Mouse (Mus musculus): ENCODE measurements around the gene Coil. TPM values are rescaled to one million over a fixed set of nuclear protein-coding genes. Genes with fewer than 3 reads are reported as not detected.
A peak's percentile ranks its signal among the peaks of the same experiment; 100 is the strongest.

Coil gene
- 10 to 100 TPM; 17.5 to 19.4 TPM for total RNA-seq (2021)

GRCm38 (mm10) chr11:88970202-88970732 lies at the start of gene Coil:
Gene Coil, plus strand, starts transcription at chr11:88970252.
- no peak for DNase-seq

- no peak for DNase-seq
Observed at GRCm38 (mm10) chr11:88926566-88926965, 43.5 kb upstream of the Coil start.

GRCm38 (mm10) chr11:88931692-88932530 lies 38.1 kb upstream of the Coil start:
- DNase-seq: no peak

- no peak for DNase-seq
Observed at GRCm38 (mm10) chr11:88933030-88933429, 37.0 kb upstream of the Coil start.

- DNase-seq: no peak
Observed at GRCm38 (mm10) chr11:88934089-88935000, 35.7 kb upstream of the Coil start.

- no peak for DNase-seq
Observed at GRCm38 (mm10) chr11:88937886-88938285, 32.2 kb upstream of the Coil start.

GRCm38 (mm10) chr11:88938770-88939169 lies 31.3 kb upstream of the Coil start:
- DNase-seq: no peak

- peak in 1 of 2 experiments; percentile 13 for DNase-seq
Observed at GRCm38 (mm10) chr11:88939634-88940033, 30.4 kb upstream of the Coil start.

GRCm38 (mm10) chr11:88941489-88941888 lies 28.6 kb upstream of the Coil start:
- no peak for DNase-seq

- no peak for DNase-seq
Observed at GRCm38 (mm10) chr11:88945971-88946585, 24.0 kb upstream of the Coil start.

GRCm38 (mm10) chr11:88948896-88949295 lies 21.2 kb upstream of the Coil start:
- no peak for DNase-seq

GRCm38 (mm10) chr11:88949802-88950639 lies 20.0 kb upstream of the Coil start:
- DNase-seq: no peak

GRCm38 (mm10) chr11:88950640-88951250 lies 19.3 kb upstream of the Coil start:
- DNase-seq: no peak

GRCm38 (mm10) chr11:88951576-88951975 lies 18.5 kb upstream of the Coil start:
- DNase-seq: no peak

GRCm38 (mm10) chr11:88952117-88952516 lies 17.9 kb upstream of the Coil start:
- no peak for DNase-seq

GRCm38 (mm10) chr11:88953582-88953981 lies 16.5 kb upstream of the Coil start:
- DNase-seq: no peak

GRCm38 (mm10) chr11:88954803-88955202 lies 15.2 kb upstream of the Coil start:
- no peak for DNase-seq

- DNase-seq: peak; percentile 94
Observed at GRCm38 (mm10) chr11:88955217-88955969, 14.7 kb upstream of the Coil start, which contains the start of gene Scpep1. Gene Scpep1, minus strand, starts transcription at chr11:88955465.

- no peak for DNase-seq
Observed at GRCm38 (mm10) chr11:88958851-88959250, 11.2 kb upstream of the Coil start.

- no peak for DNase-seq
Observed at GRCm38 (mm10) chr11:88966881-88967361, 3.1 kb upstream of the Coil start, which contains the start of gene Elobl. Gene Elobl, minus strand, starts transcription at chr11:88966931.

All from layer of hippocampus, postnatal 36 days (tissue).